ENCODE assay signal across 8 mouse cellular contexts in the genomic region with DNA sequence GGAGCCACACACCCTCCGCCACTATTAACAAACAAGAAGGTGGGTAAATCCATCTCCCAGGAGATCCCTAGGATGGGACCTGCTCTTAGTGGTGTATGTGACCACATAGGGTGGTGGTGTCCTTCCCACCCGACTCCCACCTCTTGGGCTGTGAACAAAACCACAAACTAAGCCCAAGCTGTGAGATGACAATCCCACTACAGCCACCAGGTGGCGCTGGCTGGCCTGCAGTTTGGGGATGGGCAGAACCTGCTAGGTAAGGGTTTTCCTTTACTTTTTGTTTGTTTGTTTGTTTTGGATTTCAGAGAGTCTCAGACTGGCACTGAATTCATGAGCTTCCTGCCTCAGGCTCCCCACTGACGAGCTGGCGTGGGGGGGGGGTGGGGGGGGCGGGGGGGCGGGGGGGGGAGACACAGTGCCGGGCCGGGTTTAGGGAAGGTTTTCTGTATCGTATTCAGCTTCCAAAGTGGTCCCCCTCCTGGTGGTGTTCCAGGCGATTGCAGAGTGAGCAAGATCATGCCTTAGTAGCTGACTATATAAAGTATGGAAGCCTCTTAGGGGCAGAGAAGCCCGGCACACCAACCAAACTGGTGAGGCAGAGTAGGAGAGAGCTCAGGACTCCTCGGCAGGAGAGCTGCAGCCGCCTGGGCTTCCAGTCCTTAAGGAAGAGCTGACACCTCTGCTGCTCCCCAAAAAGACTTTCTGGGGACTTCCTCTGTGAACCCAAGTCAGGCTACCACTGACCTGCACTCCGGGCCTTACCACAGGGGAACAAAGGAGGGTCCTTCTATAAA. TPM values are rescaled to one million over a fixed set of nuclear protein-coding genes. Genes with fewer than 3 reads are reported as not detected.
DNase-seq lines count a peak whose midpoint lies in the region; ATAC-seq and TF ChIP-seq lines count a peak whose summit lies in the region.

No protein-coding gene starts in this region.

- peaks cover 18% of the 10 kb centered on the region for H3K27me3 ChIP-seq in neural tube, embryonic 15.5 days (replicated peaks)
- H3K27me3 ChIP-seq in forebrain, embryonic 10.5 days (ENCODE audit: poor library complexity, severe bottlenecking) = peaks cover 73% of the 10 kb centered on the region
- H3K27me3 ChIP-seq in liver, embryonic 11.5 days (replicated peaks; ENCODE audit: control insufficient read depth, insufficient read depth, low read length) = peaks cover 31% of the 10 kb centered on the region

- no peak for TF ChIP-seq POLR2A in brain, embryonic 14.5 days (IDR thresholded peaks at IDR 0.05; ENCODE audit: borderline replicate concordance, extremely low read depth, insufficient read depth, insufficient read length, poor library complexity, severe bottlenecking)

- no peaks in the 10 kb centered on the region for H3K9me3 ChIP-seq in neural tube, embryonic 15.5 days (replicated peaks)
- no peaks in the 10 kb centered on the region for H3K9me3 ChIP-seq in forebrain, embryonic 10.5 days
- no peaks in the 10 kb centered on the region for H3K9me3 ChIP-seq in liver, embryonic 11.5 days (ENCODE audit: control insufficient read depth, low read length)

- no peak; the same call in 1 of the 2 replicates for ATAC-seq in neural tube, embryonic 15.5 days (ENCODE audit: low FRiP score)
- ATAC-seq in liver, embryonic 11.5 days (replicated peaks; ENCODE audit: low FRiP score) = no peak; the same call in 1 of the 2 replicates

- peaks cover 27% of the 10 kb centered on the region for H3K4me1 ChIP-seq in neural tube, embryonic 15.5 days
- H3K4me1 ChIP-seq in forebrain, embryonic 10.5 days = peaks cover 50% of the 10 kb centered on the region
- no peaks in the 10 kb centered on the region for H3K4me1 ChIP-seq in liver, embryonic 11.5 days (replicated peaks; ENCODE audit: control insufficient read depth, insufficient read depth, low read length)

- 7% methylated on average over 13 of the region's 15 CpGs for WGBS in neural tube, embryonic 15.5 days
- WGBS in forebrain, embryonic 10.5 days = 9% methylated on average over 15 of the region's 15 CpGs
- WGBS in liver, embryonic 11.5 days = 13% methylated on average over 15 of the region's 15 CpGs

- peaks cover 3% of the 10 kb centered on the region; the same call in 1 of the 2 replicates for H3K36me3 ChIP-seq in neural tube, embryonic 15.5 days
- no peaks in the 10 kb centered on the region for H3K36me3 ChIP-seq in forebrain, embryonic 10.5 days (replicated peaks)
- no peaks in the 10 kb centered on the region for H3K36me3 ChIP-seq in liver, embryonic 11.5 days (ENCODE audit: control insufficient read depth, insufficient read depth, low read length)

- H3K27ac ChIP-seq in neural tube, embryonic 15.5 days (replicated peaks) = no peak overlapping the region
- H3K27ac ChIP-seq in forebrain, embryonic 10.5 days = peak overlapping the region; percentile 64; the same call in 1 of the 2 replicates
- no peak overlapping the region for H3K27ac ChIP-seq in liver, embryonic 11.5 days (ENCODE audit: low read depth, low read length)

- TF ChIP-seq CTCF in brain, embryonic 14.5 days (IDR thresholded peaks at IDR 0.05; ENCODE audit: borderline replicate concordance, extremely low read depth, insufficient read depth, insufficient read length) = peak; percentile 97

- DNase-seq in neural tube, embryonic 10.5 days (ENCODE audit: extremely low spot score, low spot score) = peak; percentile 87
- DNase-seq in brain, embryonic 14.5 days (ENCODE audit: low read depth) = peak; percentile 83
- peak; percentile 82 for DNase-seq in forebrain, embryonic 10.5 days (ENCODE audit: extremely low spot score, low spot score)
- DNase-seq in induced T-regulatory cell, adult 2 months (ENCODE audit: low read depth) = peak; percentile 59
- DNase-seq in liver, embryonic 11.5 days (ENCODE audit: low spot score) = peak; percentile 62
- peak; percentile 33 for DNase-seq in retina, adult 2 months (ENCODE audit: low read depth, low spot score)
- DNase-seq in urinary bladder, postnatal 36 days (ENCODE audit: low spot score in 2 of 2) = peak; percentile 34 to 38

- H3K4me2 ChIP-seq in neural tube, embryonic 15.5 days = no peak overlapping the region
- no peak overlapping the region for H3K4me2 ChIP-seq in liver, embryonic 11.5 days

- no peak overlapping the region for H3K9ac ChIP-seq in neural tube, embryonic 15.5 days (replicated peaks)
- no peak overlapping the region for H3K9ac ChIP-seq in liver, embryonic 11.5 days (ENCODE audit: low read depth, low read length)

- H3K4me3 ChIP-seq in neural tube, embryonic 15.5 days (replicated peaks) = no peak overlapping the region
- H3K4me3 ChIP-seq in forebrain, embryonic 10.5 days = peak overlapping the region; percentile 43
- H3K4me3 ChIP-seq in liver, embryonic 11.5 days (ENCODE audit: low read depth, low read length) = no peak overlapping the region

RNA-seq across cellular contexts. Expression of a gene that starts 8.9 kb away (rescaled TPM):
- 0.82 TPM in 2 replicates for polyA plus RNA-seq in neural tube, embryonic 15.5 days (2015; fragmentation: Nextera tagmentation; extraction: Ambion mirVana)
- polyA plus RNA-seq in brain, embryonic 14.5 days (2012; rRNA removed) = 1.1 and 1.5 TPM in 2 replicates
- polyA plus RNA-seq in forebrain, embryonic 10.5 days (2016; fragmentation: Nextera tagmentation; extraction: Ambion mirVana) = 0.19 and 0.23 TPM in 2 replicates
- polyA plus RNA-seq in liver, embryonic 11.5 days (2014; fragmentation: Nextera tagmentation; extraction: Ambion mirVana) = not detected in 2 replicates

RNA-seq across cellular contexts. Expression of a gene that starts 31.4 kb away (rescaled TPM):
- polyA plus RNA-seq in neural tube, embryonic 15.5 days (2015; fragmentation: Nextera tagmentation; extraction: Ambion mirVana) = 130 and 150 TPM in 2 replicates
- 96.9 and 102 TPM in 2 replicates for polyA plus RNA-seq in brain, embryonic 14.5 days (2012; rRNA removed)
- 9.3 and 10.6 TPM in 2 replicates for polyA plus RNA-seq in forebrain, embryonic 10.5 days (2016; fragmentation: Nextera tagmentation; extraction: Ambion mirVana)
- polyA plus RNA-seq in liver, embryonic 11.5 days (2014; fragmentation: Nextera tagmentation; extraction: Ambion mirVana) = 0.81 and 0.88 TPM in 2 replicates

RNA-seq across cellular contexts. Expression of a gene that starts 48.9 kb away (rescaled TPM):
- polyA plus RNA-seq in neural tube, embryonic 15.5 days (2015; fragmentation: Nextera tagmentation; extraction: Ambion mirVana) = not detected in 2 replicates
- polyA plus RNA-seq in brain, embryonic 14.5 days (2012; rRNA removed) = not detected in 2 replicates
- polyA plus RNA-seq in forebrain, embryonic 10.5 days (2016; fragmentation: Nextera tagmentation; extraction: Ambion mirVana) = not detected in 2 replicates
- not detected in 2 replicates for polyA plus RNA-seq in liver, embryonic 11.5 days (2014; fragmentation: Nextera tagmentation; extraction: Ambion mirVana)

Comparison
In these comparisons a context has a peak if more than half of its experiments do, and no peak if none do; other contexts are left out.
1. DNase-seq: peak in every context shown above with its lines; median percentile 87 in neural tube, embryonic 10.5 days; 83 in brain, embryonic 14.5 days; 82 in forebrain, embryonic 10.5 days; 62 in liver, embryonic 11.5 days; 59 in induced T-regulatory cell, adult 2 months; 36 in urinary bladder, postnatal 36 days; 33 in retina, adult 2 months.